ENCODE assay signal across 13 mouse cellular contexts in genomic region chr6:134703053-134703690, GRCm38 (mm10).
A peak's percentile ranks its signal among the peaks of the same experiment; 100 is the strongest.
DNase-seq lines count a peak whose midpoint lies in the region; ATAC-seq and TF ChIP-seq lines count a peak whose summit lies in the region.
"Had no signal": no experiment of that assay in that cellular context is flagged by ENCODE, and none has a peak within 500 bp of the region (broad histone marks: within the 10 kb centered on the region; RNA-seq: fewer than 3 reads in every experiment).

No protein-coding gene starts in this region.

- TF ChIP-seq CTCF in kidney, adult 2 months (conservative IDR thresholded peaks at IDR 0.05; ENCODE audit: insufficient read depth, insufficient read length, low read depth, low read length) = no peak
- no peak for TF ChIP-seq CTCF in liver, embryonic 14.5 days (IDR thresholded peaks at IDR 0.05; ENCODE audit: low read depth)

- H3K27me3 ChIP-seq in kidney, adult 2 months (replicated peaks; ENCODE audit: control insufficient read depth, insufficient read depth, low read length) = no peaks in the 10 kb centered on the region
- no peaks in the 10 kb centered on the region for H3K27me3 ChIP-seq in kidney, embryonic 14.5 days (ENCODE audit: control insufficient read depth, insufficient read depth, low read length)
- no peaks in the 10 kb centered on the region for H3K27me3 ChIP-seq in liver, embryonic 14.5 days (ENCODE audit: control insufficient read depth, insufficient read depth, low read length)
- no peaks in the 10 kb centered on the region for H3K27me3 ChIP-seq in midbrain, embryonic 15.5 days (replicated peaks)
- H3K27me3 ChIP-seq: forebrain, embryonic 15.5 days; limb, embryonic 12.5 days had no signal

- no peaks in the 10 kb centered on the region for H3K9me3 ChIP-seq in kidney, embryonic 14.5 days (ENCODE audit: control insufficient read depth, low read length)
- no peaks in the 10 kb centered on the region for H3K9me3 ChIP-seq in liver, embryonic 14.5 days (ENCODE audit: control insufficient read depth, low read length)
- H3K9me3 ChIP-seq in midbrain, embryonic 15.5 days = no peaks in the 10 kb centered on the region
- H3K9me3 ChIP-seq: forebrain, embryonic 15.5 days; limb, embryonic 12.5 days had no signal

- no peak for TF ChIP-seq POLR2A in kidney, adult 2 months (IDR thresholded peaks at IDR 0.05; ENCODE audit: low read depth, low read length)

- no peak overlapping the region for H3K9ac ChIP-seq in kidney, embryonic 14.5 days (ENCODE audit: low read depth, low read length)
- no peak overlapping the region for H3K9ac ChIP-seq in liver, embryonic 14.5 days (replicated peaks)
- H3K9ac ChIP-seq in midbrain, embryonic 15.5 days = no peak overlapping the region
- H3K9ac ChIP-seq: forebrain, embryonic 15.5 days; hindbrain, embryonic 14.5 days; limb, embryonic 12.5 days had no signal

- H3K4me2 ChIP-seq in kidney, embryonic 14.5 days (replicated peaks; ENCODE audit: low read depth, low read length) = no peak overlapping the region
- H3K4me2 ChIP-seq in liver, embryonic 14.5 days (ENCODE audit: low read depth) = no peak overlapping the region
- H3K4me2 ChIP-seq in midbrain, embryonic 15.5 days = no peak overlapping the region
- H3K4me2 ChIP-seq: forebrain, embryonic 15.5 days; hindbrain, embryonic 14.5 days; limb, embryonic 12.5 days had no signal

- no peaks in the 10 kb centered on the region for H3K4me1 ChIP-seq in kidney, adult 2 months (ENCODE audit: control insufficient read depth, insufficient read depth, low read length)
- H3K4me1 ChIP-seq in kidney, embryonic 14.5 days (ENCODE audit: control insufficient read depth, insufficient read depth, low read length) = no peaks in the 10 kb centered on the region
- H3K4me1 ChIP-seq in liver, embryonic 14.5 days (replicated peaks; ENCODE audit: control insufficient read depth in 2 of 2, insufficient read depth in 2 of 2, low read length in 1 of 2) = peaks cover 0 to 23% of the 10 kb centered on the region in 2 experiments; a peak in 2 of 4 replicates
- no peaks in the 10 kb centered on the region for H3K4me1 ChIP-seq in midbrain, embryonic 15.5 days
- H3K4me1 ChIP-seq: forebrain, embryonic 15.5 days had no signal

- 80% methylated on average over 4 of the region's 4 CpGs for WGBS in kidney, adult 2 months
- 89% methylated on average over 4 of the region's 4 CpGs for WGBS in kidney, embryonic 14.5 days
- 63% methylated on average over 4 of the region's 4 CpGs for WGBS in liver, embryonic 14.5 days (ENCODE audit: insufficient replicate concordance)
- WGBS in midbrain, embryonic 15.5 days = 94% methylated on average over 4 of the region's 4 CpGs

- no peaks in the 10 kb centered on the region for H3K36me3 ChIP-seq in kidney, adult 2 months (ENCODE audit: control insufficient read depth, insufficient read depth, low read length)
- H3K36me3 ChIP-seq in kidney, embryonic 14.5 days (ENCODE audit: control insufficient read depth, insufficient read depth, low read length) = no peaks in the 10 kb centered on the region
- no peaks in the 10 kb centered on the region for H3K36me3 ChIP-seq in liver, embryonic 14.5 days (replicated peaks; ENCODE audit: control insufficient read depth, insufficient read depth, low read depth)
- no peaks in the 10 kb centered on the region for H3K36me3 ChIP-seq in midbrain, embryonic 15.5 days (replicated peaks)
- H3K36me3 ChIP-seq: forebrain, embryonic 15.5 days; limb, embryonic 12.5 days had no signal

- no peak for ATAC-seq in kidney, embryonic 14.5 days (ENCODE audit: low FRiP score, low TSS enrichment)
- peak; percentile 69 for ATAC-seq in liver, embryonic 14.5 days (ENCODE audit: insufficient read depth)
- ATAC-seq in midbrain, embryonic 15.5 days (replicated peaks) = no peak
- ATAC-seq: forebrain, embryonic 15.5 days; intestine, postnatal 0 days had no signal

- no peak for TF ChIP-seq EP300 in liver, embryonic 14.5 days (IDR thresholded peaks at IDR 0.05; ENCODE audit: low read depth)

- intact Hi-C loops in left cerebral cortex, postnatal 36 days (cut with DNase I) = no loop called here

- DNase-seq in kidney, adult 2 months = peak; percentile 81
- peak; percentile 72 for DNase-seq in gonadal fat pad, adult 2 months (ENCODE audit: low read depth)
- DNase-seq in liver, embryonic 14.5 days (ENCODE audit: low read depth in 3 of 3, low spot score in 3 of 3) = no peak
- peak; percentile 79 for DNase-seq in lung, postnatal 36 days
- no peak for DNase-seq in left cerebral cortex, postnatal 36 days (ENCODE audit: low spot score in 2 of 2)
- DNase-seq: cerebellum, adult 2 months; heart, adult 18-20 months had no signal

- H3K4me3 ChIP-seq in kidney, adult 2 months (ENCODE audit: insufficient read depth, low read depth, low read length) = no peak overlapping the region
- no peak overlapping the region for H3K4me3 ChIP-seq in kidney, embryonic 14.5 days (ENCODE audit: low read length)
- H3K4me3 ChIP-seq in liver, embryonic 14.5 days (ENCODE audit: insufficient read depth in 1 of 2, low read depth in 2 of 2, low read length in 2 of 2) = no peak overlapping the region
- no peak overlapping the region for H3K4me3 ChIP-seq in midbrain, embryonic 15.5 days
- H3K4me3 ChIP-seq: forebrain, embryonic 15.5 days; limb, embryonic 12.5 days had no signal

- 0 out of 2 replicates have a peak overlapping the region, but pooled peaks have one; percentile 8 for H3K27ac ChIP-seq in kidney, adult 2 months (ENCODE audit: insufficient read depth, low read depth, low read length)
- H3K27ac ChIP-seq in kidney, embryonic 14.5 days (ENCODE audit: low read depth, low read length) = no peak overlapping the region
- H3K27ac ChIP-seq in liver, embryonic 14.5 days = no peak overlapping the region
- H3K27ac ChIP-seq in midbrain, embryonic 15.5 days = no peak overlapping the region
- H3K27ac ChIP-seq: forebrain, embryonic 15.5 days; hindbrain, embryonic 14.5 days; limb, embryonic 12.5 days had no signal

Comparison
In these comparisons a context has a peak if more than half of its experiments do, and no peak if none do; other contexts are left out.
1. DNase-seq: peak in kidney, adult 2 months (single experiment), gonadal fat pad, adult 2 months (single experiment) and lung, postnatal 36 days (single experiment); none in liver, embryonic 14.5 days (0 of 3) and left cerebral cortex, postnatal 36 days (0 of 2).